ENCODE assay signal across 16 mouse cellular contexts in genomic region chr13:103623810-103624209, GRCm38 (mm10).
"Had no signal": no experiment of that assay in that cellular context is flagged by ENCODE, and none has a peak within 500 bp of the region (broad histone marks: within the 10 kb centered on the region; RNA-seq: fewer than 3 reads in every experiment).

No protein-coding gene starts in this region.

- H3K27me3 ChIP-seq: liver, embryonic 15.5 days; midbrain, embryonic 12.5 days; neural tube, embryonic 12.5 days; stomach, embryonic 15.5 days had no signal

- H3K9me3 ChIP-seq: liver, embryonic 13.5 days; liver, embryonic 15.5 days; megakaryocyte, embryonic 14.5 days; midbrain, embryonic 12.5 days; neural tube, embryonic 12.5 days; stomach, embryonic 15.5 days had no signal

- H3K4me3 ChIP-seq: liver, embryonic 13.5 days; liver, embryonic 15.5 days; megakaryocyte, embryonic 14.5 days; midbrain, embryonic 12.5 days; neural tube, embryonic 12.5 days; stomach, embryonic 15.5 days had no signal

- H3K4me1 ChIP-seq: liver, embryonic 13.5 days; liver, embryonic 15.5 days; megakaryocyte, embryonic 14.5 days; midbrain, embryonic 12.5 days; neural tube, embryonic 12.5 days; stomach, embryonic 15.5 days had no signal

- DNase-seq: liver; liver, embryonic 13.5 days; liver, postnatal 0 days; lung, adult 2 months; right cerebral cortex, postnatal 14 days; thymus, adult 2 months; thymus, postnatal 25 days; thymus, postnatal 4 days had no signal

- H3K4me2 ChIP-seq: liver, embryonic 11.5 days; liver, embryonic 13.5 days; liver, embryonic 15.5 days; midbrain, embryonic 12.5 days; neural tube, embryonic 12.5 days; stomach, embryonic 15.5 days had no signal

- H3K27ac ChIP-seq: liver, embryonic 13.5 days; liver, embryonic 15.5 days; macrophage; midbrain, embryonic 12.5 days; neural tube, embryonic 12.5 days; stomach, embryonic 15.5 days; stomach, postnatal 0 days had no signal

- ATAC-seq: liver, postnatal 0 days had no signal

- H3K36me3 ChIP-seq: liver, embryonic 13.5 days; liver, embryonic 15.5 days; midbrain, embryonic 12.5 days; neural tube, embryonic 12.5 days; stomach, embryonic 15.5 days had no signal

- H3K9ac ChIP-seq: liver, embryonic 13.5 days; liver, embryonic 15.5 days; liver, postnatal 0 days; midbrain, embryonic 12.5 days; neural tube, embryonic 12.5 days; stomach, embryonic 15.5 days had no signal
